In genomic region chr14:30092426-30092825, GRCm38 (mm10) we compare ENCODE assay signal across 28 mouse cellular contexts.
DNase-seq lines count a peak whose midpoint lies in the region; ATAC-seq and TF ChIP-seq lines count a peak whose summit lies in the region.
"Had no signal": no experiment of that assay in that cellular context is flagged by ENCODE, and none has a peak within 500 bp of the region (broad histone marks: within the 10 kb centered on the region; RNA-seq: fewer than 3 reads in every experiment).

No protein-coding gene starts in this region.

- no peak for TF ChIP-seq CTCF in G1E (IDR thresholded peaks at IDR 0.05; ENCODE audit: low read depth, low read length)

- peak; percentile 28; the same call in 1 of the 2 replicates for ATAC-seq in G1E (ENCODE audit: extremely low read depth, insufficient number of reproducible peaks, low FRiP score, poor library complexity, severe bottlenecking)
- ATAC-seq in granulocyte monocyte progenitor cell, adult 5-6 weeks (replicated peaks; ENCODE audit: poor library complexity, severe bottlenecking) = peak; percentile 15; the same call in 1 of the 2 replicates
- no peak for ATAC-seq in liver, embryonic 11.5 days (replicated peaks; ENCODE audit: low FRiP score)
- ATAC-seq: activated CD4-positive, CD25-positive, alpha-beta regulatory T cell, adult 4 months; forebrain, embryonic 13.5 days; hindbrain, postnatal 0 days; intestine, embryonic 16.5 days had no signal

- no peak overlapping the region for H3K27ac ChIP-seq in liver, embryonic 11.5 days (ENCODE audit: low read depth, low read length)
- H3K27ac ChIP-seq: embryonic facial prominence, embryonic 13.5 days; forebrain, embryonic 13.5 days; heart, embryonic 10.5 days; hindbrain, postnatal 0 days; left cerebral cortex, adult 2 months; liver, embryonic 14.5 days; midbrain, embryonic 10.5 days; neural tube, embryonic 15.5 days; stomach, embryonic 15.5 days had no signal

- no peaks in the 10 kb centered on the region for H3K27me3 ChIP-seq in G1E (ENCODE audit: insufficient read depth, low read length)
- no peaks in the 10 kb centered on the region for H3K27me3 ChIP-seq in liver, embryonic 11.5 days (replicated peaks; ENCODE audit: control insufficient read depth, insufficient read depth, low read length)
- H3K27me3 ChIP-seq: embryonic facial prominence, embryonic 13.5 days; forebrain, embryonic 13.5 days; neural tube, embryonic 15.5 days; stomach, embryonic 15.5 days had no signal

- H3K4me2 ChIP-seq in liver, embryonic 11.5 days = no peak overlapping the region
- H3K4me2 ChIP-seq: embryonic facial prominence, embryonic 13.5 days; forebrain, embryonic 13.5 days; lung, embryonic 14.5 days; neural tube, embryonic 15.5 days; stomach, embryonic 15.5 days had no signal

- no peaks in the 10 kb centered on the region for H3K4me1 ChIP-seq in G1E (ENCODE audit: insufficient read depth, low read depth, low read length)
- no peaks in the 10 kb centered on the region for H3K4me1 ChIP-seq in liver, embryonic 11.5 days (replicated peaks; ENCODE audit: control insufficient read depth, insufficient read depth, low read length)
- H3K4me1 ChIP-seq: embryonic facial prominence, embryonic 13.5 days; forebrain, embryonic 13.5 days; midbrain, embryonic 10.5 days; neural tube, embryonic 15.5 days; stomach, embryonic 15.5 days had no signal

- H3K9me3 ChIP-seq in G1E (replicated peaks) = no peaks in the 10 kb centered on the region
- H3K9me3 ChIP-seq in liver, embryonic 11.5 days (ENCODE audit: control insufficient read depth, low read length) = no peaks in the 10 kb centered on the region
- H3K9me3 ChIP-seq: embryonic facial prominence, embryonic 13.5 days; forebrain, embryonic 13.5 days; heart, embryonic 10.5 days; midbrain, embryonic 10.5 days; neural tube, embryonic 15.5 days; stomach, embryonic 15.5 days had no signal

- H3K9ac ChIP-seq in liver, embryonic 11.5 days (ENCODE audit: low read depth, low read length) = no peak overlapping the region
- H3K9ac ChIP-seq: embryonic facial prominence, embryonic 13.5 days; forebrain, embryonic 13.5 days; liver, embryonic 14.5 days; lung, embryonic 14.5 days; neural tube, embryonic 15.5 days; stomach, embryonic 15.5 days had no signal

- H3K4me3 ChIP-seq in G1E (ENCODE audit: low read depth, low read length) = no peak overlapping the region
- no peak overlapping the region for H3K4me3 ChIP-seq in liver, embryonic 11.5 days (ENCODE audit: low read depth, low read length)
- H3K4me3 ChIP-seq: embryonic facial prominence, embryonic 13.5 days; erythroblast, embryonic 14.5 days; forebrain, embryonic 13.5 days; heart, embryonic 10.5 days; left cerebral cortex, adult 2 months; midbrain, embryonic 10.5 days; neural tube, embryonic 15.5 days; stomach, embryonic 15.5 days had no signal

- DNase-seq in A20 (ENCODE audit: low read depth, low spot score) (peak; percentile 9), G1E (ENCODE audit: low spot score) (no peak)
- DNase-seq in adrenal gland, postnatal 25 days = peak; percentile 30
- no peak for DNase-seq in liver, embryonic 11.5 days (ENCODE audit: low spot score)
- no peak for DNase-seq in layer of hippocampus, postnatal 36 days
- no peak for DNase-seq in gastrocnemius, adult 18-20 months (ENCODE audit: low spot score)
- DNase-seq: cerebellum, adult 11 months; cerebellum, postnatal 14 days; embryo, embryonic 11 days; heart, postnatal 10 days; kidney, adult 9 months; kidney, postnatal 25 days; lung, embryonic 14.5 days; lung, postnatal 4 days; right cerebral cortex, adult 18-20 months had no signal

- H3K36me3 ChIP-seq in G1E (replicated peaks) = no peaks in the 10 kb centered on the region
- H3K36me3 ChIP-seq in liver, embryonic 11.5 days (ENCODE audit: control insufficient read depth, insufficient read depth, low read length) = no peaks in the 10 kb centered on the region
- H3K36me3 ChIP-seq: midbrain, embryonic 10.5 days; stomach, embryonic 15.5 days had no signal

- WGBS in liver, embryonic 11.5 days = 44% methylated on average over 4 of the region's 4 CpGs

Comparison
In these comparisons a context has a peak if more than half of its experiments do, and no peak if none do; other contexts are left out.
1. DNase-seq: peak in A20 (single experiment) and adrenal gland, postnatal 25 days (single experiment); none in G1E (single experiment), liver, embryonic 11.5 days (single experiment), layer of hippocampus, postnatal 36 days (0 of 2) and gastrocnemius, adult 18-20 months (single experiment).